Mouse (Mus musculus): ENCODE data around the gene Zfp654.

GRCm38 (mm10) chr16:64872841-64873240 lies 21.4 kb upstream of the Zfp654 start:
- TF ChIP-seq ZC3H11A (IDR thresholded peaks at IDR 0.05; ENCODE audit: borderline replicate concordance, low read depth, low read length) (no peak), MAFK (IDR thresholded peaks at IDR 0.05; ENCODE audit: insufficient read depth, low read depth, low read length) (no peak), CHD2 (IDR thresholded peaks at IDR 0.05; ENCODE audit: low read depth, low read length) (no peak)
